Mouse (Mus musculus): ENCODE measurements around the gene Atrip. TPM values are rescaled to one million over a fixed set of nuclear protein-coding genes. Genes with fewer than 3 reads are reported as not detected.
A peak's percentile ranks its signal among the peaks of the same experiment; 100 is the strongest.

The Atrip gene
- total RNA-seq, 2 experiments from 2014 or later, result 26.6 to 34.1 TPM

DNA sequence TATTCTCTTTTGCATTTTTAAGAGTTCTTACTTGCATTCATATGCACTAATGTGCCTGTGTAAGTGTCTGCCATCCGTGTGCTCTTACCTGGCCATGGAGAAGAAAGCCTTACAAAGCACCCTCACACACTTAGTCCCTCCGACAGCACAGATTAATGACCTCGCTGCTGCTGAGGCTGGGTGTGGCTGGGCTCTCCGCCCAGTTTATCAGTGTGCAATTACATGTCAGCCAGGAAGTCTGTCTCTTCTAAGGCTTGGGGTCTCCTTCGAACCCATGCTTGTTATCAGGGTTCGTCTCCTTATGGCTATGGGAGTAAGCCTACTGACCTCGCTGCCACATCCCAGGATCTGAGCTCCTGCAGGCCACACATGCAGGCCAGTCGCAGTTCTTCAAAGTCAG lies 58.5 kb downstream of the Atrip start:
- DNase-seq (ENCODE audit: low spot score in 2 of 2), result no peak
- intact Hi-C loops (cut with DNase I), result no loop called here

DNA sequence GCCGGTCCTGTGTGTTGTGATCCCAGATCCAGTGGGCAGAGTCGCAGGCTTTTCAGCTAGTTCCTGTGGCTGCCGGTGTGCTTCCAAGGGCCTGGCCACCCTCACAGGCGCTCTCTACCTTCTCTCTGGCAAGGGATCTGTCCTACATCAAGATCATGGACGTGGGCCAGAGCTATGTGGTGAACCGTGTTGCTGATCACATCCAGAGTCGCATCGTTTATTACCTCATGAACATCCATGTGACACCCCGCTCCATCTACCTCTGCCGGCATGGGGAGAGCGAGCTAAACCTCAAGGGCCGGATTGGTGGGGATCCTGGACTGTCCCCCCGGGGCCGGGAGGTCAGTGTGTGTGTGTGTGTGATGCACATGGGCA lies 63.6 kb downstream of the Atrip start:
- intact Hi-C loops (cut with DNase I), result no loop called here
- DNase-seq (ENCODE audit: low spot score in 2 of 2), result no peak

DNA sequence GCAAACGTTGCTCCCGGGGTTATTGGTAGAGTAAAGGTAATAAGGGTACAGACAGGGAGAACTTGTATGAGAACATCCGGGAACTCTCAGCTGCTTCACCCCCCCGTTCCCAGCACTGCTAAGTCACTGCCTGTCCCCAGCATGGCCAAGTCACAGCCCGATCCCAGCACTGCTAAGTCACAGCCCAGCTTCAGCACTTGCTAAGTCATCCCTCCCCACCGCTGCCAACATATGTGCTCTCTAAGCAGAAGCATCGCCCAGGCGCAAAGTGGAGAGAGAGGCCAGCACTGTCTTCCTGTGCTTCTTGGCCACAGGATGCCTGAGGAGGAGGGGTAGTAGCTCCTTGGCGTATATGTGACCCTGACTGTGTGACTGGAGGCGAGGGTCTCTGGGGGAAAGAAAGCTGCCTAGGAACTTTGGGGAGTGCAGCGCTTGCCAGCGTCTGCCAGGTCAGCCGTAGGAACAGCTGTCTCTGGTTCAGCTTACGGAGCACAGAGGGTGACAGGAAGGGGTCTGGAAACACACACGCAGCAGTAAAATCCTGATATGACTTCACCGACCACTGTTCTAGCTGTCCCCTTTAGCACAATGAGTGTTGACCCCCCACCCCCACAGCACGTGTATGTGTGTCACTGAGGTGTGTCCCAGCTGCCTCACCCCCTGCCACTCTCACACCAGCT lies 64.1 kb downstream of the Atrip start:
- intact Hi-C loops (cut with DNase I), result loop anchor here (10.0 kb wide), 2 partner anchors 825 to 865 kb away; partner anchors contain the start of genes Cdc25a and Nme6
- peak; percentile 68 to 76 for DNase-seq (ENCODE audit: low spot score in 2 of 2)

DNA sequence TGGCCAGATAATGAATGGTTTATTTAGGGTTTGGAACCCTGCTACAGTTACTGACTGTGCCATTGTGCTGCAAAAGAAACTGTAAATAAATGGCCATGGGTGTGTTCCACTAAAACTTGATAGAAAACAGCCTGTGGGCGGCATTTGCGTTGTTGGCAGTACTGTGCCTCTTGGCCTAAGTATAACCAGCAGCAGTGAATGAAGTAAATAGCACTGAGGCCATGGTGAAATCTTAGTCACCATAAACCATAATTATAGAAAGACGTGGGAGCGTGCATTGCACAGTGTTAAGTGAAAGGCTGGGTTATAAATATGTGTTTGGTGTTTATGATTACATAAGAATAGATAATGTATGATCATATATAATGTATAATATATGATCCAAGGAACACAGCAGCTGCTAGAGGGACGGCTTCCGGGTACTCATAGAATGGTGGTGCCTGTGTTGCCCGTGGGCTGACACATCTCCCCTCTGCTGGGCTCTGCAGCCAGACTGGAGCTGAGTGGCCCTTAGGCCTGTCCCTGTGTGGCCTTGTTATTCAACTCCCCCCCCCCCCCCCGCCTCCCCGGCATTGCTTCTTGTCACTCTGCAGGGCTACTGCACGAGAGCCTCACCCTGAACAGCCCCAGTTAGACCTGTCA lies 64.8 kb downstream of the Atrip start:
- intact Hi-C loops (cut with DNase I), result loop anchor here (10.0 kb wide), 2 partner anchors 826 to 866 kb away; partner anchors contain the start of genes Cdc25a and Nme6
- peak; percentile 47 to 62 for DNase-seq (ENCODE audit: low spot score in 2 of 2)

DNA sequence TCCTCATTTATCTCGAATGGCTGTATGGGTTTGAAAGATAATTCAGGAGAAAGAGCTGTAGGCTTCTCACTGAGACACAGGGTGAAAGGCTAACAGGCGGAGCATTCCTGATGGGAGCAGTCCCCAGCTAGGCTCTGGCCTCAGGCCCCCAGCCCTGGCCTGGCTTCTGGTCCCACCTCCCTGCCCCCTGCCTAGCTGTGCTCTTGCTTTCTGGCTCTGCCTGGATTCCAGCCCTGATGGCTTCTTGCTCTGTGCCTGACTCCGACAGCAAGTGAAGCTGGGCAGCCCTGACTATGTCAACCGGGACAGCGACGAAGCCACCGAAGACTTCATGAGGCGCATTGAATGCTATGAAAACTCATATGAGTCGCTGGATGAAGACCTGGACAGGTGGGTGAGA lies 65.8 kb downstream of the Atrip start:
- no peak for DNase-seq (ENCODE audit: low spot score in 2 of 2)
- intact Hi-C loops (cut with DNase I), result loop anchor here (10.0 kb wide), 2 partner anchors 827 to 867 kb away; partner anchors contain the start of genes Cdc25a and Nme6

Other genes with a start within 250 kb of the Atrip start
- 10 to 100 TPM; 43.4 to 74.0 TPM for gene Celsr3, start 247.8 kb downstream of the Atrip start, total RNA-seq (2021)
- 10 to 100 TPM; 18.1 to 24.3 TPM for gene Slc26a6, start 220.8 kb downstream of the Atrip start, total RNA-seq (2021)
- gene Tmem89, start 159.5 kb downstream of the Atrip start, total RNA-seq (2021), result under 1 TPM in 1 of 2 experiments, not detected in 1; 0.59 TPM
- 100 to 1,000 TPM; 349 to 409 TPM for gene Uqcrc1, start 137.5 kb downstream of the Atrip start, total RNA-seq (2021)
- gene Col7a1, start 120.5 kb downstream of the Atrip start, total RNA-seq (2021), result 1 to 10 TPM; 1.4 to 5.5 TPM
- under 1 TPM in 1 of 2 experiments, not detected in 1; 0.70 TPM for gene Ucn2, start 88.1 kb downstream of the Atrip start, total RNA-seq (2021)
- 10 to 100 TPM; 12.7 to 18.2 TPM for gene Pfkfb4, start 82.3 kb downstream of the Atrip start, total RNA-seq (2021)
- 10 to 100 TPM; 63.9 to 74.8 TPM for gene Shisa5, start 35.6 kb downstream of the Atrip start, total RNA-seq (2021)
- 10 to 100 TPM; 12.5 to 15.7 TPM for gene Trex1, start 14.4 kb downstream of the Atrip start, total RNA-seq (2021)
- 1 to 10 TPM; 7.2 to 8.1 TPM for gene Ccdc51, start 8.4 kb upstream of the Atrip start, total RNA-seq (2021)
- 100 to 1,000 TPM; 348 to 352 TPM for gene Tma7, start 8.5 kb upstream of the Atrip start, total RNA-seq (2021)
- 10 to 100 TPM; 60.3 to 77.9 TPM for gene Plxnb1, start 21.3 kb upstream of the Atrip start, total RNA-seq (2021)
- gene Fbxw21, start 87.9 kb upstream of the Atrip start, total RNA-seq (2021), result not detected
- gene Fbxw13, start 121.9 kb upstream of the Atrip start, total RNA-seq (2021), result not detected
- not detected for gene Fbxw20, start 160.6 kb upstream of the Atrip start, total RNA-seq (2021)
- not detected for gene Fbxw14, start 213.6 kb upstream of the Atrip start, total RNA-seq (2021)

Measured in left cerebral cortex, postnatal 36 days (tissue).